Mouse (Mus musculus) liver, embryonic 16.5 days (tissue): ENCODE measurements around the gene Tbc1d2b. TPM values are rescaled to one million over a fixed set of nuclear protein-coding genes. Genes with fewer than 3 reads are reported as not detected.

ENCODE experiments used
- ATAC-seq: fragments of 200-750 bp; cut with Nextera tagmentation; 2 replicates; pipeline ENCODE4 v1.8.0; 2017; ENCODE audit warnings: low read depth, mild to moderate bottlenecking, moderate number of reproducible peaks, moderate library complexity
- H3K27ac ChIP-seq: fragments of 300-500 bp; sonication (generic); 2 replicates; pipeline ENCODE4 v1.5.1; 2014; ENCODE audit warnings: mild to moderate bottlenecking, low read length
- H3K27me3 ChIP-seq: fragments of 300-500 bp; sonication (generic); 2 replicates; pipeline ENCODE4 v1.6.1; 2014; ENCODE audit warnings: low read depth, low read length, mixed read lengths; ENCODE audit not compliant: control insufficient read depth, insufficient read depth
- H3K36me3 ChIP-seq: fragments of 300-500 bp; sonication (generic); 2 replicates; pipeline ENCODE4 v1.6.1; 2014; ENCODE audit warnings: mild to moderate bottlenecking; ENCODE audit not compliant: control insufficient read depth, insufficient read depth
- H3K4me1 ChIP-seq: fragments of 300-500 bp; sonication (generic); 2 replicates; pipeline ENCODE4 v1.6.1; 2014; ENCODE audit warnings: low read depth, low read length, mixed read lengths; ENCODE audit not compliant: control insufficient read depth
- H3K4me2 ChIP-seq: fragments of 300-500 bp; sonication (generic); 2 replicates; pipeline ENCODE4 v1.6.1; 2014; ENCODE audit warnings: low read depth, low read length, mixed read lengths
- H3K4me3 ChIP-seq: fragments of 300-500 bp; sonication (generic); 2 replicates; pipeline ENCODE4 v1.5.1; 2014; ENCODE audit warnings: low read depth, mild to moderate bottlenecking, low read length
- H3K9ac ChIP-seq: fragments of 300-500 bp; sonication (generic); 2 replicates; pipeline ENCODE4 v1.6.1; 2014; ENCODE audit warnings: low read depth, low read length
- H3K9me3 ChIP-seq: fragments of 300-500 bp; sonication (generic); replicated peaks from 2 replicates; pipeline ENCODE4 v1.6.1; 2016; ENCODE audit warnings: low read length; ENCODE audit not compliant: control insufficient read depth
- WGBS: fragments of 180-500 bp; shearing (Covaris S2); extraction: QIAGEN DNeasy Blood & Tissue Kit; methylation state at CpG from one replicate; pipeline ENCODE4 v1.1.7; 2014; ENCODE audit not compliant: insufficient replicate concordance; 5-methylcytosine and 5-hydroxymethylcytosine counted together
- polyA plus RNA-seq: library from polyadenylated mRNA; unstranded; fragments of >200 nt; fragmentation: Nextera tagmentation; extraction: Ambion mirVana; gene quantifications from 2 replicates; pipeline ENCODE4 v1.2.1, GENCODE M21; 2015

Gene Tbc1d2b
- polyA plus RNA-seq, 1 experiment from 2014 or later: 8.3 TPM

GRCm38 (mm10) chr9:90169965-90170364 lies 100.6 kb downstream of the Tbc1d2b start:
- H3K9ac ChIP-seq: no peak overlapping the region
- WGBS: 62% methylated on average over 4 of the region's 4 CpGs
- H3K36me3 ChIP-seq: no peaks in the 10 kb centered on the region
- peaks cover 1% of the 10 kb centered on the region for H3K27me3 ChIP-seq
- no peak for ATAC-seq
- no peaks in the 10 kb centered on the region for H3K4me1 ChIP-seq
- no peaks in the 10 kb centered on the region for H3K9me3 ChIP-seq
- H3K4me2 ChIP-seq: no peak overlapping the region
- H3K4me3 ChIP-seq: no peak overlapping the region
- no peak overlapping the region for H3K27ac ChIP-seq

- no peak for ATAC-seq
- Histone ChIP-seq H3K4me1 (no peaks in the 10 kb centered on the region; the same call in 1 of the 2 replicates), H3K27me3 (peaks cover 33% of the 10 kb centered on the region), H3K4me2 (no peak overlapping the region), H3K27ac (no peak overlapping the region), H3K36me3 (no peaks in the 10 kb centered on the region), H3K9ac (no peak overlapping the region), H3K9me3 (no peaks in the 10 kb centered on the region), H3K4me3 (no peak overlapping the region)
- WGBS: 67% methylated on average over 5 of the region's 5 CpGs
These were observed 104.0 kb downstream of the Tbc1d2b start for GRCm38 (mm10) chr9:90166615-90167014.

GRCm38 (mm10) chr9:90165590-90165989 lies 105.0 kb downstream of the Tbc1d2b start:
- Histone ChIP-seq H3K36me3 (no peaks in the 10 kb centered on the region), H3K9ac (no peak overlapping the region), H3K4me2 (no peak overlapping the region), H3K4me3 (no peak overlapping the region), H3K9me3 (no peaks in the 10 kb centered on the region), H3K27ac (no peak overlapping the region), H3K4me1 (no peaks in the 10 kb centered on the region; the same call in 1 of the 2 replicates), H3K27me3 (peaks cover 34% of the 10 kb centered on the region)
- ATAC-seq: no peak
- WGBS: 51% methylated on average over 4 of the region's 4 CpGs

GRCm38 (mm10) chr9:90164670-90165453 lies 105.7 kb downstream of the Tbc1d2b start:
- no peak overlapping the region for H3K9ac ChIP-seq
- H3K4me2 ChIP-seq: no peak overlapping the region
- no peak overlapping the region for H3K27ac ChIP-seq
- no peaks in the 10 kb centered on the region for H3K9me3 ChIP-seq
- no peaks in the 10 kb centered on the region for H3K36me3 ChIP-seq
- H3K4me1 ChIP-seq: no peaks in the 10 kb centered on the region; the same call in 1 of the 2 replicates
- WGBS: 49% methylated on average over 4 of the region's 4 CpGs
- ATAC-seq: no peak
- no peak overlapping the region for H3K4me3 ChIP-seq
- H3K27me3 ChIP-seq: peaks cover 34% of the 10 kb centered on the region

GRCm38 (mm10) chr9:90163749-90164095 lies 106.9 kb downstream of the Tbc1d2b start:
- 2% methylated on average over 18 of the region's 18 CpGs for WGBS
- peaks cover 34% of the 10 kb centered on the region for H3K27me3 ChIP-seq
- H3K9me3 ChIP-seq: no peaks in the 10 kb centered on the region
- no peak for ATAC-seq
- H3K36me3 ChIP-seq: no peaks in the 10 kb centered on the region
- H3K4me3 ChIP-seq: peak overlapping the region; percentile 59
- no peaks in the 10 kb centered on the region; the same call in 1 of the 2 replicates for H3K4me1 ChIP-seq
- peak overlapping the region; percentile 78 for H3K4me2 ChIP-seq
- H3K9ac ChIP-seq: peak overlapping the region; percentile 1; the same call in 1 of the 2 replicates
- H3K27ac ChIP-seq: no peak overlapping the region

- Histone ChIP-seq H3K4me1 (no peaks in the 10 kb centered on the region; the same call in 1 of the 2 replicates), H3K27ac (no peak within 1 kb of the TSS), H3K9me3 (no peaks in the 10 kb centered on the region), H3K27me3 (peaks cover 34% of the 10 kb centered on the region), H3K4me3 (peak within 1 kb of the TSS; percentile 59), H3K9ac (peak within 1 kb of the TSS; percentile 1; the same call in 1 of the 2 replicates), H3K36me3 (no peaks in the 10 kb centered on the region), H3K4me2 (peak within 1 kb of the TSS; percentile 78)
- WGBS: under 1% methylated on average over 58 of the region's 60 CpGs
- peak; percentile 20 for ATAC-seq
These were observed 107.5 kb downstream of the Tbc1d2b start, which contains the start of gene Adamts7 for GRCm38 (mm10) chr9:90162926-90163748. Adamts7 (plus strand) TSS chr9:90163069.

GRCm38 (mm10) chr9:90162243-90162925 lies 108.2 kb downstream of the Tbc1d2b start:
- Histone ChIP-seq H3K27me3 (peaks cover 34% of the 10 kb centered on the region), H3K4me3 (peak overlapping the region; percentile 59), H3K36me3 (no peaks in the 10 kb centered on the region), H3K9me3 (no peaks in the 10 kb centered on the region), H3K9ac (no peak overlapping the region), H3K27ac (no peak overlapping the region), H3K4me2 (peak overlapping the region; percentile 78), H3K4me1 (no peaks in the 10 kb centered on the region; the same call in 1 of the 2 replicates)
- ATAC-seq: peak; percentile 73
- 11% methylated on average over 24 of the region's 29 CpGs for WGBS
